Mouse (Mus musculus): ENCODE measurements at regions not wholly inside any gene's neighbourhood (a gene's known extent, or its start where the extent isn't known, plus 50 kb on each side); places are given as distances from the start of the nearest gene placed in this dataset.

DNA sequence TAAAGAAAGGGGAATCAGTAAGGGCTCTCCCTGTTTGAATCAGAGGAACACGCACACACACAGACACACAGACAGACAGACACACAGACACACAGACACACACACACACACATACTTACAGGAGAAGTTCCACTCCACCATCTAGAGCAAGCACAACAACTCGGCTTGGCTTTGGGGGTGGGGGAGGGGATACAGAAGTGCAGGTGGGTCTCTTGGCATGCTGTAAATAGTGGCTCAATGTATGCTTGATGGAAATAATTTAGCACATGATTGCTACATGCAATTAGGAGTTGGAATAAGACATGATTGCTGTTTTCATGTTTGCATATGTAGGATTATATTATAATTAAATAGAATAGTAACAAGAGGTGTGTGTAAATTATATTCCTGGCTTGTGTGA lies 215.9 kb upstream of the Daam1 start:
- H3K27me3 ChIP-seq, result no peaks in the 10 kb centered on the region
- 65% methylated on average over 2 of the region's 2 CpGs for WGBS
- no peak overlapping the region for H3K4me3 ChIP-seq (replicated peaks)
- no peaks in the 10 kb centered on the region for H3K36me3 ChIP-seq
- H3K27ac ChIP-seq (replicated peaks), result no peak overlapping the region
- ATAC-seq (ENCODE audit: insufficient number of reproducible peaks, low FRiP score, low TSS enrichment, low read depth), result no peak
- no peak overlapping the region for H3K4me2 ChIP-seq (replicated peaks)
- no peaks in the 10 kb centered on the region for H3K9me3 ChIP-seq (replicated peaks)
- H3K4me1 ChIP-seq, result peaks cover 6% of the 10 kb centered on the region; the same call in 1 of the 2 replicates
- H3K9ac ChIP-seq, result no peak overlapping the region

GRCm38 (mm10) chr12:71615383-71615782 lies 215.5 kb upstream of the Daam1 start:
- no peak overlapping the region for H3K4me2 ChIP-seq (replicated peaks)
- no peaks in the 10 kb centered on the region for H3K36me3 ChIP-seq
- H3K4me3 ChIP-seq (replicated peaks), result no peak overlapping the region
- H3K9ac ChIP-seq, result no peak overlapping the region
- WGBS, result 42% methylated on average over 2 of the region's 2 CpGs
- no peak overlapping the region for H3K27ac ChIP-seq (replicated peaks)
- H3K27me3 ChIP-seq, result no peaks in the 10 kb centered on the region
- H3K9me3 ChIP-seq (replicated peaks), result no peaks in the 10 kb centered on the region
- H3K4me1 ChIP-seq, result peaks cover 6% of the 10 kb centered on the region; the same call in 1 of the 2 replicates
- ATAC-seq (ENCODE audit: insufficient number of reproducible peaks, low FRiP score, low TSS enrichment, low read depth), result no peak

DNA sequence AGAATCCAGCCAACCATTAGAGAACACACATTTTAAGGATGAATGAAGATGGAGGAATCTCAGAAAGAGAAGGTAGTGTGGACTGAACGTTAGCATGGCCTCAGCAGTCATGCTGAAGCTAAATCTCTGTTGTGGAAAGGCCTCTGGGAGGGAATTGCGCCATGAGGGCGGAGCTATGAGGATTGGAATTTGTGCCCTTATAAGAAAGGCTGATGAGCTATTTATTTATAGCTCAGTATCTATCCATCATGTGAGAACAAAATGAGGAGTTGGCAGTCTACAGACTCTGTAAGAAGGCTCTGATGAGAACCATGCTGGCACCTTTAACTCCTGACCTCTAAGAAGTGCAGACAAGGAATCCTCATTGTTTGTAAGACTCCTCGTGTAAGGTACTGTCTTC lies 214.8 kb upstream of the Daam1 start:
- no peak overlapping the region for H3K9ac ChIP-seq
- no peak for ATAC-seq (ENCODE audit: insufficient number of reproducible peaks, low FRiP score, low TSS enrichment, low read depth)

DNA sequence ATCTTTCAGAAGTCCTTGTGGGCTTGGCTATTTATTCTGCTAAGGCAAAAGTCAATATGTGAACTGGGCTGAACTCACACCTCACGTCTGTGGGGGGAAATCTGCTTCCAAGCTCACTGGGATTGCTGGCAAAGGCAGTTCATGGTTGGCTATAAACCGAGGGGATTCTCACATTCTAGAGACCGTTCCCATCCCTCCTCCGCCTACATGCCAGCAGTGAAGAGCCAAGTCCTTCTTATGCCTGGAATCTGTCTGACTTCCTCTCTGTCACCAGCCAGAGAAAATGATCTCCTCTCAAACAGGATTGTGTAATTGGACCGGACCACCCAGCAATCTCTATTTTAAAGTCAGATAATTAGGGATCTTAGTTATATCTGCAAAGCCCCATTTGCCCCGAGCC lies 212.4 kb upstream of the Daam1 start:
- no peaks in the 10 kb centered on the region for H3K27me3 ChIP-seq
- H3K4me3 ChIP-seq (replicated peaks), result no peak overlapping the region
- no peak for ATAC-seq (ENCODE audit: insufficient number of reproducible peaks, low FRiP score, low TSS enrichment, low read depth)
- 67% methylated on average over 6 of the region's 6 CpGs for WGBS
- no peaks in the 10 kb centered on the region for H3K9me3 ChIP-seq (replicated peaks)
- no peak overlapping the region for H3K27ac ChIP-seq (replicated peaks)
- H3K4me2 ChIP-seq (replicated peaks), result no peak overlapping the region
- no peak overlapping the region for H3K9ac ChIP-seq
- no peaks in the 10 kb centered on the region for H3K36me3 ChIP-seq
- H3K4me1 ChIP-seq, result peaks cover 3% of the 10 kb centered on the region; the same call in 1 of the 2 replicates

More for the DNA sequence above, 214.8 kb upstream of the Daam1 start:
- Histone ChIP-seq H3K9me3 (replicated peaks) (no peaks in the 10 kb centered on the region), H3K27me3 (no peaks in the 10 kb centered on the region), H3K4me1 (peaks cover 6% of the 10 kb centered on the region; the same call in 1 of the 2 replicates), H3K4me3 (replicated peaks) (no peak overlapping the region), H3K4me2 (replicated peaks) (no peak overlapping the region), H3K27ac (replicated peaks) (no peak overlapping the region), H3K36me3 (no peaks in the 10 kb centered on the region)
- WGBS, result 73% methylated on average over 4 of the region's 4 CpGs

- WGBS, result 86% methylated on average over 8 of the region's 8 CpGs
- H3K4me2 ChIP-seq (replicated peaks), result no peak overlapping the region
- no peak for ATAC-seq (ENCODE audit: insufficient number of reproducible peaks, low FRiP score, low TSS enrichment, low read depth)
- no peaks in the 10 kb centered on the region for H3K27me3 ChIP-seq
- no peak overlapping the region for H3K9ac ChIP-seq
- no peak overlapping the region for H3K4me3 ChIP-seq (replicated peaks)
- H3K9me3 ChIP-seq (replicated peaks), result no peaks in the 10 kb centered on the region
- no peaks in the 10 kb centered on the region for H3K36me3 ChIP-seq
- 0 out of 2 replicates have a peak, but pooled peaks cover 1% of the 10 kb centered on the region for H3K4me1 ChIP-seq
- H3K27ac ChIP-seq (replicated peaks), result no peak overlapping the region
These were observed 211.9 kb upstream of the Daam1 start for GRCm38 (mm10) chr12:71618956-71619355.

GRCm38 (mm10) chr12:71619561-71619960 lies 211.3 kb upstream of the Daam1 start:
- H3K9me3 ChIP-seq (replicated peaks), result no peaks in the 10 kb centered on the region
- no peak overlapping the region for H3K4me2 ChIP-seq (replicated peaks)
- no peaks in the 10 kb centered on the region for H3K36me3 ChIP-seq
- WGBS, result 48% methylated on average over 4 of the region's 4 CpGs
- no peaks in the 10 kb centered on the region for H3K27me3 ChIP-seq
- H3K9ac ChIP-seq, result no peak overlapping the region
- no peak overlapping the region for H3K4me3 ChIP-seq (replicated peaks)
- no peak overlapping the region for H3K27ac ChIP-seq (replicated peaks)
- H3K4me1 ChIP-seq, result 0 out of 2 replicates have a peak, but pooled peaks cover 6% of the 10 kb centered on the region
- no peak for ATAC-seq (ENCODE audit: insufficient number of reproducible peaks, low FRiP score, low TSS enrichment, low read depth)

DNA sequence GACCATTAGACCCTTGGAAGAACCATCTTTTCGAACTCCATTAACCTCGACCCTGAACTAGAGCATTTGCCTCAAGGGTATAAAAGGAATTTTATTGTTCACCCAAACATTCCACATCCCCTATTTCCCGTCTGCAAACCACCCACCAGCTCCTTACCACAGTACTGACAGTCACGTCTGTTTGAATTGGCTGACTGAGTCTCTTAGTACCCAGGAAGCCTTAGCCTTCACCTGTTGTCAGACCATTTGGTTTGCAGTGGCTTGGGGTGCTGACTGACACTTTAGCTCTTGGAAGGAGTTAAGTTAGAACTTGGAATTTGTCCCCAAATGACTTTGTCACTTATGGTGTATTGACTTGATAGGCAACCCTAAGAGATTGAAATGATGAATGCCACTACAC lies 209.3 kb upstream of the Daam1 start:
- no peak overlapping the region for H3K4me3 ChIP-seq (replicated peaks)
- H3K27me3 ChIP-seq, result no peaks in the 10 kb centered on the region
- no peak overlapping the region for H3K4me2 ChIP-seq (replicated peaks)
- H3K9me3 ChIP-seq (replicated peaks), result no peaks in the 10 kb centered on the region
- ATAC-seq (ENCODE audit: insufficient number of reproducible peaks, low FRiP score, low TSS enrichment, low read depth), result no peak
- no peak overlapping the region for H3K9ac ChIP-seq
- H3K4me1 ChIP-seq, result 0 out of 2 replicates have a peak, but pooled peaks cover 7% of the 10 kb centered on the region
- no peak overlapping the region for H3K27ac ChIP-seq (replicated peaks)
- no peaks in the 10 kb centered on the region for H3K36me3 ChIP-seq
- WGBS, result 32% methylated on average over 4 of the region's 4 CpGs

DNA sequence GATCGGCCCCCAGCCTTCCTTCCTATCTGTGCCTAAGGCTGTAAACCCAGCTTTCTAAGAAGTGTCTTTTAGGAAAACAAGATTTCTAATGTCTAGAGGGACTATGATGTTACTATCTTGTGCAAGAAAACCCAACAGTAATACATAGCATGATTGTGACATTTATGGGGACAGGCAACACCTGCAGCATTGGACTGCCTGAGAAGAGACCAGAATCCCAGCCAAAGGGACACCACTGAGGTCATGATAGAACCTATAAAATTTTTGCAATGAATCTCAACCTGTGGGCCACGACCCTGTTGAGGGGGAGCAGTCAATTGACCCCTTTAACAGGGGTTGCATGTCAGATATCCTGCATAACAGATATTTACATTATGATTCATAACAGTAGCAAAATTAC lies 208.1 kb upstream of the Daam1 start:
- WGBS, result 81% methylated on average over 2 of the region's 2 CpGs

GRCm38 (mm10) chr12:71623271-71623670 lies 207.6 kb upstream of the Daam1 start:
- ATAC-seq (ENCODE audit: insufficient number of reproducible peaks, low FRiP score, low TSS enrichment, low read depth), result no peak
- Histone ChIP-seq H3K36me3 (no peaks in the 10 kb centered on the region), H3K4me3 (replicated peaks) (no peak overlapping the region), H3K4me1 (peaks cover 21% of the 10 kb centered on the region; the same call in 1 of the 2 replicates), H3K9me3 (replicated peaks) (no peaks in the 10 kb centered on the region), H3K27ac (replicated peaks) (no peak overlapping the region), H3K4me2 (replicated peaks) (no peak overlapping the region), H3K9ac (no peak overlapping the region), H3K27me3 (no peaks in the 10 kb centered on the region)
- WGBS, result 89% methylated on average over 5 of the region's 5 CpGs

More for the DNA sequence above, 208.1 kb upstream of the Daam1 start:
- H3K4me3 ChIP-seq (replicated peaks), result no peak overlapping the region
- no peak overlapping the region for H3K27ac ChIP-seq (replicated peaks)
- H3K9ac ChIP-seq, result no peak overlapping the region
- H3K9me3 ChIP-seq (replicated peaks), result no peaks in the 10 kb centered on the region
- peaks cover 18% of the 10 kb centered on the region; the same call in 1 of the 2 replicates for H3K4me1 ChIP-seq
- no peaks in the 10 kb centered on the region for H3K36me3 ChIP-seq
- ATAC-seq (ENCODE audit: insufficient number of reproducible peaks, low FRiP score, low TSS enrichment, low read depth), result no peak
- no peaks in the 10 kb centered on the region for H3K27me3 ChIP-seq
- no peak overlapping the region for H3K4me2 ChIP-seq (replicated peaks)

GRCm38 (mm10) chr12:71624076-71624475 lies 206.8 kb upstream of the Daam1 start:
- Histone ChIP-seq H3K4me2 (replicated peaks) (no peak overlapping the region), H3K4me1 (peaks cover 23% of the 10 kb centered on the region; the same call in 1 of the 2 replicates), H3K4me3 (replicated peaks) (no peak overlapping the region), H3K36me3 (no peaks in the 10 kb centered on the region), H3K9me3 (replicated peaks) (no peaks in the 10 kb centered on the region), H3K27me3 (no peaks in the 10 kb centered on the region), H3K27ac (replicated peaks) (no peak overlapping the region), H3K9ac (no peak overlapping the region)
- no peak for ATAC-seq (ENCODE audit: insufficient number of reproducible peaks, low FRiP score, low TSS enrichment, low read depth)
- WGBS, result 45% methylated on average over 8 of the region's 8 CpGs

GRCm38 (mm10) chr12:71624676-71625075 lies 206.2 kb upstream of the Daam1 start:
- Histone ChIP-seq H3K4me1 (peaks cover 23% of the 10 kb centered on the region; the same call in 1 of the 2 replicates), H3K27ac (replicated peaks) (no peak overlapping the region), H3K36me3 (no peaks in the 10 kb centered on the region), H3K9ac (no peak overlapping the region), H3K4me3 (replicated peaks) (no peak overlapping the region), H3K4me2 (replicated peaks) (no peak overlapping the region), H3K9me3 (replicated peaks) (no peaks in the 10 kb centered on the region), H3K27me3 (no peaks in the 10 kb centered on the region)
- 75% methylated on average over 6 of the region's 6 CpGs for WGBS
- no peak for ATAC-seq (ENCODE audit: insufficient number of reproducible peaks, low FRiP score, low TSS enrichment, low read depth)

- Histone ChIP-seq H3K36me3 (no peaks in the 10 kb centered on the region), H3K9ac (no peak overlapping the region), H3K4me3 (replicated peaks) (no peak overlapping the region), H3K4me2 (replicated peaks) (no peak overlapping the region), H3K4me1 (peaks cover 23% of the 10 kb centered on the region; the same call in 1 of the 2 replicates), H3K27ac (replicated peaks) (no peak overlapping the region), H3K9me3 (replicated peaks) (no peaks in the 10 kb centered on the region), H3K27me3 (no peaks in the 10 kb centered on the region)
- WGBS, result 71% methylated on average over 4 of the region's 4 CpGs
- no peak for ATAC-seq (ENCODE audit: insufficient number of reproducible peaks, low FRiP score, low TSS enrichment, low read depth)
These were observed 205.8 kb upstream of the Daam1 start for GRCm38 (mm10) chr12:71625115-71625514.
